Mouse (Mus musculus) stomach, postnatal 0 days (tissue): ENCODE measurements around the gene As3mt. TPM values are rescaled to one million over a fixed set of nuclear protein-coding genes. Genes with fewer than 3 reads are reported as not detected.

Source experiments
- ATAC-seq: fragments of 200-750 bp; cut with Nextera tagmentation; 2 replicates; pipeline ENCODE4 v1.8.0; 2017; ENCODE audit not compliant: low FRiP score, low TSS enrichment
- DNase-seq: peaks from one replicate; pipeline ENCODE4 v3.0.0-alpha.2; 2016; ENCODE audit warnings: low spot score
- H3K27ac ChIP-seq: fragments of 300-500 bp; sonication (generic); replicated peaks from 2 replicates; pipeline ENCODE4 v1.5.1; 2014; ENCODE audit warnings: mild to moderate bottlenecking, control low read depth
- H3K27me3 ChIP-seq: fragments of 300-500 bp; sonication (generic); 2 replicates; pipeline ENCODE4 v1.6.1; 2014; ENCODE audit warnings: low read length; ENCODE audit not compliant: control insufficient read depth, insufficient read depth
- H3K36me3 ChIP-seq: fragments of 300-500 bp; sonication (generic); 2 replicates; pipeline ENCODE4 v1.6.1; 2014; ENCODE audit warnings: low read length, mixed read lengths; ENCODE audit not compliant: control insufficient read depth, insufficient read depth
- H3K4me1 ChIP-seq: fragments of 300-500 bp; sonication (generic); replicated peaks from 2 replicates; pipeline ENCODE4 v1.6.1; 2014; ENCODE audit warnings: antibody characterized with exemption; ENCODE audit not compliant: control insufficient read depth, insufficient read depth
- H3K4me2 ChIP-seq: fragments of 300-500 bp; sonication (generic); replicated peaks from 2 replicates; pipeline ENCODE4 v1.6.1; 2014; ENCODE audit warnings: low read depth, mild to moderate bottlenecking, control low read depth, moderate library complexity
- H3K4me3 ChIP-seq: fragments of 300-500 bp; sonication (generic); 2 replicates; pipeline ENCODE4 v1.5.1; 2014; ENCODE audit warnings: low read depth, low read length, control low read depth
- H3K9ac ChIP-seq: fragments of 300-500 bp; sonication (generic); 2 replicates; pipeline ENCODE4 v1.6.1; 2014; ENCODE audit warnings: mild to moderate bottlenecking, low read length, control low read depth, mixed read lengths
- H3K9me3 ChIP-seq: fragments of 300-500 bp; sonication (generic); 2 replicates; pipeline ENCODE4 v1.6.1; 2016; ENCODE audit warnings: low read length; ENCODE audit not compliant: control insufficient read depth
- CTCF ChIP-seq: IDR thresholded peaks from 2 replicates; pipeline ENCODE4 v1.5.1; 2016; ENCODE audit warnings: antibody characterized with exemption, low read depth, mild to moderate bottlenecking, moderate library complexity
- EP300 ChIP-seq: optimal IDR thresholded peaks from 2 replicates; pipeline ENCODE3; 2016; ENCODE audit warnings: antibody characterized with exemption
- WGBS: fragments of 180-500 bp; shearing (Covaris S2); extraction: QIAGEN DNeasy Blood & Tissue Kit; methylation state at CpG from one replicate; pipeline ENCODE4 v1.1.7; 2014; 5-methylcytosine and 5-hydroxymethylcytosine counted together
- polyA plus RNA-seq: library from polyadenylated mRNA; unstranded; fragments of >200 nt; fragmentation: Nextera tagmentation; extraction: Ambion mirVana; gene quantifications from 2 replicates; pipeline ENCODE4 v1.2.1, GENCODE M21; 2015

As3mt gene
- polyA plus RNA-seq, 1 experiment from 2014 or later = 17.7 TPM

GRCm38 (mm10) chr19:46760375-46761160 lies 53.3 kb downstream of the As3mt start:
- no peaks in the 10 kb centered on the region for H3K36me3 ChIP-seq
- peak; percentile 78 for ATAC-seq
- H3K4me2 ChIP-seq = peak overlapping the region; percentile 99
- H3K4me3 ChIP-seq = peak overlapping the region; percentile 75
- H3K4me1 ChIP-seq = no peaks in the 10 kb centered on the region
- DNase-seq = peak; percentile 90
- H3K27me3 ChIP-seq = no peaks in the 10 kb centered on the region
- WGBS = 17% methylated on average over 29 of the region's 29 CpGs
- H3K27ac ChIP-seq = peak overlapping the region; percentile 75
- peak overlapping the region; percentile 43; the same call in 1 of the 2 replicates for H3K9ac ChIP-seq
- no peaks in the 10 kb centered on the region for H3K9me3 ChIP-seq
- TF ChIP-seq EP300 = no peak
- peak; percentile 96 for TF ChIP-seq CTCF

- no peaks in the 10 kb centered on the region for H3K9me3 ChIP-seq
- WGBS = under 1% methylated on average over 56 of the region's 59 CpGs
- DNase-seq = peak; percentile 100
- peak within 1 kb of the TSS; percentile 75 for H3K4me3 ChIP-seq
- H3K36me3 ChIP-seq = no peaks in the 10 kb centered on the region
- TF ChIP-seq CTCF = peak; percentile 25; the same call in 1 of the 2 replicates
- TF ChIP-seq EP300 = no peak
- H3K4me1 ChIP-seq = no peaks in the 10 kb centered on the region
- peak; percentile 98 for ATAC-seq
- peak within 1 kb of the TSS; percentile 75 for H3K27ac ChIP-seq
- peak within 1 kb of the TSS; percentile 72 for H3K9ac ChIP-seq
- H3K4me2 ChIP-seq = peak within 1 kb of the TSS; percentile 99
- H3K27me3 ChIP-seq = no peaks in the 10 kb centered on the region
Measured at GRCm38 (mm10) chr19:46761247-46761946, 54.1 kb downstream of the As3mt start, which contains the start of gene Cnnm2. Gene Cnnm2 (plus strand): TSS chr19:46761596.

GRCm38 (mm10) chr19:46761971-46762290 lies 54.7 kb downstream of the As3mt start:
- under 1% methylated on average over 36 of the region's 36 CpGs for WGBS
- Histone ChIP-seq H3K36me3 (no peaks in the 10 kb centered on the region), H3K27ac (no peak overlapping the region), H3K4me1 (no peaks in the 10 kb centered on the region), H3K4me3 (peak overlapping the region; percentile 75), H3K4me2 (peak overlapping the region; percentile 89), H3K9me3 (no peaks in the 10 kb centered on the region), H3K27me3 (no peaks in the 10 kb centered on the region), H3K9ac (peak overlapping the region; percentile 72)
- DNase-seq (no peak), ATAC-seq (no peak)
- TF ChIP-seq CTCF (no peak), EP300 (no peak)

GRCm38 (mm10) chr19:46762291-46762991 lies 55.2 kb downstream of the As3mt start:
- H3K9ac ChIP-seq = peak overlapping the region; percentile 72
- peak overlapping the region; percentile 75 for H3K4me3 ChIP-seq
- no peaks in the 10 kb centered on the region for H3K4me1 ChIP-seq
- H3K27ac ChIP-seq = no peak overlapping the region
- no peaks in the 10 kb centered on the region for H3K9me3 ChIP-seq
- DNase-seq (peak; percentile 42), ATAC-seq (no peak)
- TF ChIP-seq CTCF (0 out of 2 replicates have a peak, but pooled peaks have one; percentile 1), EP300 (no peak)
- WGBS = 1% methylated on average over 50 of the region's 50 CpGs
- H3K27me3 ChIP-seq = no peaks in the 10 kb centered on the region
- no peaks in the 10 kb centered on the region for H3K36me3 ChIP-seq
- H3K4me2 ChIP-seq = peak overlapping the region; percentile 89

DNA sequence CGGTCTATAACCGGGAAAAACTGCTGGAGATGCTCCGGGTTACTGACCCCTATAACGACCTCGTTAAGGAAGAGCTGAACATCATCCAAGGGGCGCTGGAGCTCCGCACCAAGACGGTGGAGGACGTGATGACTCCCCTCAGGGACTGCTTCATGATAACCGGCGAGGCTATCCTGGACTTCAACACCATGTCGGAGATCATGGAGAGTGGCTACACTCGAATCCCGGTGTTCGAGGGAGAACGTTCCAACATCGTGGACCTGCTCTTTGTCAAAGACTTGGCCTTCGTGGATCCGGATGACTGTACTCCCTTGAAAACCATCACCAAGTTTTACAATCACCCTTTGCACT lies 55.7 kb downstream of the As3mt start:
- H3K27me3 ChIP-seq = no peaks in the 10 kb centered on the region
- DNase-seq = no peak
- H3K9me3 ChIP-seq = no peaks in the 10 kb centered on the region
- H3K27ac ChIP-seq = no peak overlapping the region
- 7% methylated on average over 19 of the region's 19 CpGs for WGBS
- H3K9ac ChIP-seq = 0 out of 2 replicates have a peak overlapping the region, but pooled peaks have one; percentile 1
- H3K4me2 ChIP-seq = peak overlapping the region; percentile 89
- no peak for ATAC-seq
- no peaks in the 10 kb centered on the region for H3K4me1 ChIP-seq
- TF ChIP-seq CTCF (no peak), EP300 (no peak)
- no peaks in the 10 kb centered on the region for H3K36me3 ChIP-seq
- peak overlapping the region; percentile 75 for H3K4me3 ChIP-seq
